Mouse (Mus musculus): ENCODE results near the gene Fdx1l.

DNA sequence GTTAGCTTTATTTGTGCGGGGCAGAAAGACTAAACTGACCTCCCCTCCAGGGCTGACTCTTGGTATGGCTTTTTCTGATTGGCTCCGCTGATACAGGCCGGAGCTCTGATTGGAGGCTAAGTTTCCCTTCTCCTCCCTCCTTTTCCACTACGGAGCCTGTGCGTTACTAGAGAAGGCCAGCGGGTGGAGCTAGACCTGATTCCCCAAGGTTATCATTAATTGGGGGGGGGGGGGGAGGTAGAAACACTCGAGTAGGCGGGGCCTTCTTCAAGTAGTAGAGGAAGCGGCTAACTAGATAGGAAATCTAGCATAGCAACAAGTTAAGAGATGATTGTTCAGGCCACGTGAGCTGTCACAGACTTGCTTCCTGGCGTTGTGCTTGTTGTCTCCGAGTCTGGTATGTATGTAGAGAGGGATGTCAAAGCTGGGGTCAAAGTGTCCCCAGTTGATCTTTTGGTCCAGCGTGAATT lies 42.6 kb downstream of the Fdx1l start:
- no peak for TF ChIP-seq POLR2A (IDR thresholded peaks at IDR 0.05; ENCODE audit: low read depth, low read length)
- no peak for TF ChIP-seq CTCF (IDR thresholded peaks at IDR 0.05; ENCODE audit: borderline replicate concordance, insufficient read depth, low read length)

All from embryonic fibroblast, embryonic 13.5 days (primary cell).